Comparison of ENCODE assay signal across 10 mouse cellular contexts in genomic region chr7:48131820-48132219, GRCm38 (mm10). TPM values are rescaled to one million over a fixed set of nuclear protein-coding genes. Genes with fewer than 3 reads are reported as not detected.
A peak's percentile ranks its signal among the peaks of the same experiment; 100 is the strongest.
DNase-seq lines count a peak whose midpoint lies in the region; ATAC-seq and TF ChIP-seq lines count a peak whose summit lies in the region.
"Not testable (repeated sequence)": the region's sequence is repeated elsewhere in the genome, so short reads cannot be mapped to it uniquely, and the experiment has no call there.
"Had no signal": no experiment of that assay in that cellular context is flagged by ENCODE, and none has a peak within 500 bp of the region (broad histone marks: within the 10 kb centered on the region; RNA-seq: fewer than 3 reads in every experiment).

No protein-coding gene starts in this region.

- H3K4me2 ChIP-seq in forebrain, embryonic 13.5 days, result peak overlapping the region; percentile 56
- H3K4me2 ChIP-seq in heart, embryonic 16.5 days (ENCODE audit: low read depth, low read length), result peak overlapping the region; percentile 62
- H3K4me2 ChIP-seq in liver, embryonic 14.5 days (ENCODE audit: low read depth), result peak overlapping the region; percentile 53
- peak overlapping the region; percentile 54 for H3K4me2 ChIP-seq in midbrain, embryonic 16.5 days (ENCODE audit: low read length)

- not testable (repeated sequence) for TF ChIP-seq POLR2A in kidney, adult 2 months (IDR thresholded peaks at IDR 0.05; ENCODE audit: low read depth, low read length); spleen, adult 2 months (IDR thresholded peaks at IDR 0.05; ENCODE audit: low read depth, low read length)

- peak overlapping the region; percentile 36; the same call in 1 of the 2 replicates for H3K27ac ChIP-seq in forebrain, embryonic 13.5 days
- H3K27ac ChIP-seq in heart, embryonic 16.5 days (ENCODE audit: low read length), result peak overlapping the region; percentile 85
- peak overlapping the region; percentile 35; the same call in 1 of the 2 replicates for H3K27ac ChIP-seq in kidney, adult 2 months (ENCODE audit: insufficient read depth, low read depth, low read length)
- not testable (repeated sequence) for H3K27ac ChIP-seq in liver, embryonic 14.5 days; spleen, adult 2 months (ENCODE audit: insufficient read depth, low read length)
- H3K27ac ChIP-seq in midbrain, embryonic 16.5 days (ENCODE audit: low read length), result peak overlapping the region; percentile 63; the same call in 1 of the 2 replicates

- not testable (repeated sequence) for TF ChIP-seq CTCF in kidney, adult 2 months (conservative IDR thresholded peaks at IDR 0.05; ENCODE audit: insufficient read depth, insufficient read length, low read depth, low read length); liver, embryonic 14.5 days (IDR thresholded peaks at IDR 0.05; ENCODE audit: low read depth); spleen, adult 2 months (IDR thresholded peaks at IDR 0.05; ENCODE audit: extremely low read depth, insufficient read depth, insufficient read length, insufficient replicate concordance)

- not testable (repeated sequence) for H3K9me3 ChIP-seq in forebrain, embryonic 13.5 days (replicated peaks); heart, embryonic 16.5 days (replicated peaks; ENCODE audit: control insufficient read depth, low read length); liver, embryonic 14.5 days (ENCODE audit: control insufficient read depth, low read length); midbrain, embryonic 16.5 days (replicated peaks; ENCODE audit: control insufficient read depth, low read length, poor library complexity, severe bottlenecking)

- peak overlapping the region; percentile 62 for H3K9ac ChIP-seq in forebrain, embryonic 13.5 days
- peak overlapping the region; percentile 70 for H3K9ac ChIP-seq in heart, embryonic 16.5 days (ENCODE audit: low read length)
- peak overlapping the region; percentile 34; the same call in 1 of the 2 replicates for H3K9ac ChIP-seq in liver, embryonic 14.5 days (replicated peaks)
- H3K9ac ChIP-seq in midbrain, embryonic 16.5 days (ENCODE audit: low read depth, low read length), result 0 out of 2 replicates have a peak overlapping the region, but pooled peaks have one; percentile 30

- TF ChIP-seq EP300 in liver, embryonic 14.5 days (IDR thresholded peaks at IDR 0.05; ENCODE audit: low read depth), result not testable (repeated sequence)

- DNase-seq in ES-CJ7 (ENCODE audit: low read depth, low spot score), result peak; percentile 44
- peak; percentile 63 for DNase-seq in embryo, embryonic 10.5 days (ENCODE audit: low spot score)
- DNase-seq in kidney, adult 2 months, result peak; percentile 1
- not testable (repeated sequence) for DNase-seq in liver, embryonic 14.5 days (ENCODE audit: low read depth in 3 of 3, low spot score in 3 of 3); spleen, adult 2 months (ENCODE audit: low read depth in 1 of 2, low spot score in 2 of 2)

- under 1% methylated on average over 11 of the region's 14 CpGs for WGBS in forebrain, embryonic 13.5 days
- 3% methylated on average over 10 of the region's 14 CpGs for WGBS in heart, embryonic 16.5 days
- WGBS in kidney, adult 2 months, result under 1% methylated on average over 11 of the region's 14 CpGs
- WGBS in liver, embryonic 14.5 days (ENCODE audit: insufficient replicate concordance), result under 1% methylated on average over 11 of the region's 14 CpGs
- 0% methylated on average over 11 of the region's 14 CpGs for WGBS in midbrain, embryonic 16.5 days
- 3% methylated on average over 11 of the region's 14 CpGs for WGBS in spleen, adult 2 months

- not testable (repeated sequence) for H3K27me3 ChIP-seq in forebrain, embryonic 13.5 days; heart, embryonic 16.5 days (ENCODE audit: control insufficient read depth, insufficient read depth, low read length); kidney, adult 2 months (replicated peaks; ENCODE audit: control insufficient read depth, insufficient read depth, low read length); liver, embryonic 14.5 days (ENCODE audit: control insufficient read depth, insufficient read depth, low read length); midbrain, embryonic 16.5 days (ENCODE audit: control insufficient read depth, insufficient read depth, low read depth, low read length); spleen, adult 2 months (ENCODE audit: control insufficient read depth, insufficient read depth, low read length)

- ATAC-seq in forebrain, embryonic 13.5 days; heart, embryonic 16.5 days (replicated peaks; ENCODE audit: extremely low read depth, insufficient read depth, low FRiP score); liver, embryonic 14.5 days (ENCODE audit: insufficient read depth); midbrain, embryonic 16.5 days: not testable (repeated sequence)

- peak overlapping the region; percentile 37 for H3K4me3 ChIP-seq in forebrain, embryonic 13.5 days
- peak overlapping the region; percentile 56 for H3K4me3 ChIP-seq in heart, embryonic 16.5 days (ENCODE audit: low read length)
- H3K4me3 ChIP-seq in kidney, adult 2 months (ENCODE audit: insufficient read depth, low read depth, low read length), result peak overlapping the region; percentile 66
- peak overlapping the region; percentile 16 to 35; a peak in 2 of 4 replicates for H3K4me3 ChIP-seq in liver, embryonic 14.5 days (ENCODE audit: insufficient read depth in 1 of 2, low read depth in 2 of 2, low read length in 2 of 2)
- peak overlapping the region; percentile 35 for H3K4me3 ChIP-seq in midbrain, embryonic 16.5 days (ENCODE audit: low read depth, low read length)
- H3K4me3 ChIP-seq in spleen, adult 2 months (ENCODE audit: extremely low read depth, insufficient read depth, insufficient read length), result peak overlapping the region; percentile 13; the same call in 1 of the 2 replicates

- H3K36me3 ChIP-seq in forebrain, embryonic 13.5 days (ENCODE audit: poor library complexity, severe bottlenecking); heart, embryonic 16.5 days (ENCODE audit: control insufficient read depth, insufficient read depth); kidney, adult 2 months (ENCODE audit: control insufficient read depth, insufficient read depth, low read length); liver, embryonic 14.5 days (replicated peaks; ENCODE audit: control insufficient read depth, insufficient read depth, low read depth); midbrain, embryonic 16.5 days (ENCODE audit: control insufficient read depth, insufficient read depth, low read length); spleen, adult 2 months (ENCODE audit: control insufficient read depth, insufficient read depth, low read length): not testable (repeated sequence)

- not testable (repeated sequence) for H3K4me1 ChIP-seq in forebrain, embryonic 13.5 days; heart, embryonic 16.5 days (ENCODE audit: control insufficient read depth, insufficient read depth, low read length); kidney, adult 2 months (ENCODE audit: control insufficient read depth, insufficient read depth, low read length); liver, embryonic 14.5 days (replicated peaks; ENCODE audit: control insufficient read depth in 2 of 2, insufficient read depth in 2 of 2, low read length in 1 of 2); midbrain, embryonic 16.5 days (ENCODE audit: control insufficient read depth, insufficient read depth, low read length); spleen, adult 2 months (ENCODE audit: control insufficient read depth, insufficient read depth, insufficient read length)

RNA-seq across cellular contexts. Expression of gene Mrgprb5, which starts 37.0 kb away (rescaled TPM):
- polyA plus RNA-seq in forebrain, embryonic 13.5 days (2015; fragmentation: Nextera tagmentation; extraction: Ambion mirVana), result not detected in 2 replicates
- not detected in 2 replicates for polyA plus RNA-seq in heart, embryonic 16.5 days (2015; fragmentation: Nextera tagmentation; extraction: Ambion mirVana)
- polyA plus RNA-seq in kidney, adult 2 months (2012; rRNA removed), result not detected in 2 replicates
- not detected in 2 replicates for polyA plus RNA-seq in liver, embryonic 14.5 days (2012; rRNA removed)
- not detected in 2 replicates for polyA plus RNA-seq in liver, embryonic 14.5 days (2014; fragmentation: Nextera tagmentation; extraction: Ambion mirVana)
- not detected in 2 replicates for polyA plus RNA-seq in midbrain, embryonic 16.5 days (2015; fragmentation: Nextera tagmentation; extraction: Ambion mirVana)
- polyA plus RNA-seq in spleen, adult 2 months (2012; rRNA removed), result not detected in 2 replicates
- polyA plus RNA-seq: activated CD4-positive, CD25-positive, alpha-beta regulatory T cell, adult 4 months; testis, adult 2 months had no signal

Comparison
In these comparisons a context has a peak if more than half of its experiments do, and no peak if none do; other contexts are left out.
1. H3K4me3 ChIP-seq: peak in every context shown above with its lines; median percentile 66 in kidney, adult 2 months; 56 in heart, embryonic 16.5 days; 37 in forebrain, embryonic 13.5 days; 35 in midbrain, embryonic 16.5 days; 26 in liver, embryonic 14.5 days; 13 in spleen, adult 2 months.